Mouse (Mus musculus) mature B cell (primary cell): ENCODE data around the gene Sh3gl2.

Experiments used
- in situ Hi-C: fragments of 300-500 bp; cut with MboI; formaldehyde crosslinking; loops from 2 replicates; pipeline ENCODE4 v1.14.3; 2019

Gene Sh3gl2

GRCm38 (mm10) chr4:85416466-85416865 is 211.5 kb downstream of the Sh3gl2 start:
- in situ Hi-C loops, result no loop called here

GRCm38 (mm10) chr4:85420429-85420828 is 215.5 kb downstream of the Sh3gl2 start:
- in situ Hi-C loops, result no loop called here

- in situ Hi-C loops, result no loop called here
These were observed 221.3 kb downstream of the Sh3gl2 start for GRCm38 (mm10) chr4:85426211-85426610.

- in situ Hi-C loops, result no loop called here
These were observed 227.9 kb downstream of the Sh3gl2 start for GRCm38 (mm10) chr4:85432786-85433185.

- in situ Hi-C loops, result no loop called here
These were observed 229.8 kb downstream of the Sh3gl2 start for GRCm38 (mm10) chr4:85434734-85435133.

- in situ Hi-C loops, result no loop called here
These were observed 233.9 kb downstream of the Sh3gl2 start for GRCm38 (mm10) chr4:85438813-85439212.

- in situ Hi-C loops, result no loop called here
These were observed 278.7 kb downstream of the Sh3gl2 start for GRCm38 (mm10) chr4:85483586-85483985.

GRCm38 (mm10) chr4:85486316-85486946 is 281.5 kb downstream of the Sh3gl2 start:
- in situ Hi-C loops, result no loop called here

- in situ Hi-C loops, result no loop called here
These were observed 300.8 kb downstream of the Sh3gl2 start for GRCm38 (mm10) chr4:85505718-85506117.

- in situ Hi-C loops, result no loop called here
These were observed 302.1 kb downstream of the Sh3gl2 start for GRCm38 (mm10) chr4:85506976-85507375.

GRCm38 (mm10) chr4:85507491-85507890 is 302.6 kb downstream of the Sh3gl2 start:
- in situ Hi-C loops, result no loop called here

GRCm38 (mm10) chr4:85513288-85513687 is 308.4 kb downstream of the Sh3gl2 start:
- in situ Hi-C loops, result no loop called here

- in situ Hi-C loops, result no loop called here
These were observed 308.9 kb downstream of the Sh3gl2 start, which contains the start of gene Adamtsl1 for GRCm38 (mm10) chr4:85513792-85514191. Adamtsl1 (plus strand) TSS chr4:85514172.

- in situ Hi-C loops, result no loop called here
These were observed 309.3 kb downstream of the Sh3gl2 start for GRCm38 (mm10) chr4:85514205-85514681.

- in situ Hi-C loops, result no loop called here
These were observed 322.1 kb downstream of the Sh3gl2 start for GRCm38 (mm10) chr4:85526966-85527566.

GRCm38 (mm10) chr4:85529852-85530251 is 324.9 kb downstream of the Sh3gl2 start:
- in situ Hi-C loops, result no loop called here

- in situ Hi-C loops, result no loop called here
These were observed 334.8 kb downstream of the Sh3gl2 start for GRCm38 (mm10) chr4:85539677-85540076.

GRCm38 (mm10) chr4:85543221-85543620 is 338.3 kb downstream of the Sh3gl2 start:
- in situ Hi-C loops, result no loop called here

- in situ Hi-C loops, result no loop called here
These were observed 349.8 kb downstream of the Sh3gl2 start for GRCm38 (mm10) chr4:85554696-85555095.

- in situ Hi-C loops, result no loop called here
These were observed 354.8 kb downstream of the Sh3gl2 start for GRCm38 (mm10) chr4:85559753-85560152.

- in situ Hi-C loops, result no loop called here
These were observed 380.5 kb downstream of the Sh3gl2 start for GRCm38 (mm10) chr4:85585426-85585825.

- in situ Hi-C loops, result no loop called here
These were observed 384.0 kb downstream of the Sh3gl2 start for GRCm38 (mm10) chr4:85588928-85589327.

GRCm38 (mm10) chr4:85591037-85591436 is 386.1 kb downstream of the Sh3gl2 start:
- in situ Hi-C loops, result no loop called here

- in situ Hi-C loops, result no loop called here
These were observed 389.2 kb downstream of the Sh3gl2 start for GRCm38 (mm10) chr4:85594159-85594558.
